In genomic region chr9:59485511-59486075, GRCm38 (mm10) we compare ENCODE assay signal across 8 mouse cellular contexts. TPM values are rescaled to one million over a fixed set of nuclear protein-coding genes. Genes with fewer than 3 reads are reported as not detected.
DNase-seq lines count a peak whose midpoint lies in the region; ATAC-seq and TF ChIP-seq lines count a peak whose summit lies in the region.

No protein-coding gene starts in this region.

- H3K4me1 ChIP-seq in hindbrain, embryonic 12.5 days, result peaks cover 13% of the 10 kb centered on the region

- H3K9ac ChIP-seq in hindbrain, embryonic 12.5 days, result peak overlapping the region; percentile 100

- in situ Hi-C loops in Patski (cut with MboI; ENCODE audit: low pct_unique_long_range_greater_than_20kb), result no loop called here

- under 1% methylated on average over 34 of the region's 34 CpGs for WGBS in hindbrain, embryonic 12.5 days
- under 1% methylated on average over 34 of the region's 34 CpGs for WGBS in macrophage (ENCODE audit: missing documents)

- H3K27me3 ChIP-seq in Patski, result no peaks in the 10 kb centered on the region
- no peaks in the 10 kb centered on the region for H3K27me3 ChIP-seq in hindbrain, embryonic 12.5 days

- CTCF ChIA-PET in Patski (lab: Charles Lee), result interaction anchor here (1.2 to 1.4 kb wide), 2 partner anchors 98 to 161 kb away, joined by 3 to 4 read pairs; no protein-coding TSS in a partner anchor

- H3K9me3 ChIP-seq in hindbrain, embryonic 12.5 days (replicated peaks), result no peaks in the 10 kb centered on the region

- no peak for DNase-seq in Patski (ENCODE audit: low read depth, low spot score)
- DNase-seq in cerebellum, adult 9-11 months, result peak; percentile 74
- peak; percentile 54 to 64 for DNase-seq in frontal cortex, postnatal 10 days (ENCODE audit: low spot score in 2 of 2)
- peak; percentile 54 to 62 for DNase-seq in left cerebral cortex, adult 2 months (ENCODE audit: extremely low spot score in 1 of 2, low spot score in 2 of 2)
- peak; percentile 69 for DNase-seq in retina, postnatal 1 day
- peak; percentile 42 to 63 for DNase-seq in urinary bladder, adult 18-20 months (ENCODE audit: low spot score in 2 of 2)

- peak; percentile 48 for ATAC-seq in Patski
- peak; percentile 44 for ATAC-seq in hindbrain, embryonic 12.5 days (ENCODE audit: low FRiP score)

- peak overlapping the region; percentile 94 for H3K4me2 ChIP-seq in hindbrain, embryonic 12.5 days (replicated peaks)

- H3K27ac ChIP-seq in hindbrain, embryonic 12.5 days, result peak overlapping the region; percentile 100
- peak overlapping the region; percentile 80 for H3K27ac ChIP-seq in left cerebral cortex, adult 2 months
- H3K27ac ChIP-seq in macrophage, result peak overlapping the region; percentile 49

- no peak for TF ChIP-seq CTCF in Patski (IDR thresholded peaks at IDR 0.05)
- TF ChIP-seq CTCF in left cerebral cortex, adult 2 months (IDR thresholded peaks at IDR 0.05), result peak; percentile 6

- intact Hi-C loops in left cerebral cortex, adult 2 months (cut with DNase I), result loop anchor here (1.0 to 5.0 kb wide), 6 partner anchors 53 to 449 kb away; partner anchors contain the start of genes Adpgk, Bbs4, Hexa and Neo1

- H3K36me3 ChIP-seq in hindbrain, embryonic 12.5 days, result no peaks in the 10 kb centered on the region
- no peaks in the 10 kb centered on the region for H3K36me3 ChIP-seq in macrophage (ENCODE audit: inconsistent target)

- H3K4me3 ChIP-seq in hindbrain, embryonic 12.5 days, result peak overlapping the region; percentile 98
- H3K4me3 ChIP-seq in left cerebral cortex, adult 2 months, result peak overlapping the region; percentile 90
- peak overlapping the region; percentile 79 for H3K4me3 ChIP-seq in macrophage (ENCODE audit: inconsistent target)

- POLR2A ChIA-PET in Patski (lab: Charles Lee), result no interaction called here

- peaks cover 50% of the 10 kb centered on the region for H3K79me2 ChIP-seq in macrophage (ENCODE audit: inconsistent target)

RNA-seq across cellular contexts. Expression of gene Arih1, which starts 0.8 kb away (rescaled TPM):
- polyA plus RNA-seq in Patski (2021), result 74.4 TPM
- polyA plus RNA-seq in hindbrain, embryonic 12.5 days (2016; fragmentation: Nextera tagmentation; extraction: Ambion mirVana), result 24.1 and 25.6 TPM in 2 replicates
- 100 to 1,000 TPM; 118 to 130 TPM for total RNA-seq in left cerebral cortex, adult 2 months (2021)
- 100 to 1,000 TPM; 206 to 360 (median 241) TPM for total RNA-seq in macrophage (2018; cell fraction: chromatin; rRNA removed)
- total RNA-seq in macrophage (2018; cell fraction: cytosol; rRNA removed), result 10 to 100 TPM; 48.6 to 65.6 (median 56.2) TPM
- 100 to 1,000 TPM in 20 of 26 experiments, 10 to 100 TPM in 6; 84.9 to 214 (median 123) TPM for total RNA-seq in macrophage (2018; cell fraction: nucleus; rRNA removed)
- 36.6 to 40.2 TPM (median 36.8 TPM) in 3 replicates for polyA plus RNA-seq in macrophage (2018)

RNA-seq across cellular contexts. Expression of gene Hexa, which starts 53.7 kb away (rescaled TPM):
- polyA plus RNA-seq in Patski (2021) (135 TPM), macrophage (2018) (1,167 to 1,761 TPM (median 1,697 TPM) in 3 replicates)
- 54.6 and 60.6 TPM in 2 replicates for polyA plus RNA-seq in hindbrain, embryonic 12.5 days (2016; fragmentation: Nextera tagmentation; extraction: Ambion mirVana)
- 10 to 100 TPM; 49.3 to 53.1 TPM for total RNA-seq in left cerebral cortex, adult 2 months (2021)
- 100 to 1,000 TPM in 19 of 26 experiments, 10 to 100 TPM in 7; 71.9 to 287 (median 128) TPM for total RNA-seq in macrophage (2018; cell fraction: chromatin; rRNA removed)
- 1,000 to 10,000 TPM in 13 of 26 experiments, 100 to 1,000 TPM in 13; 647 to 1,881 (median 1,128) TPM for total RNA-seq in macrophage (2018; cell fraction: cytosol; rRNA removed)
- total RNA-seq in macrophage (2018; cell fraction: nucleus; rRNA removed), result 1,000 to 10,000 TPM in 2 of 26 experiments, 100 to 1,000 TPM in 24; 203 to 1,284 (median 683) TPM

RNA-seq across cellular contexts. Expression of gene Tmem202, which starts 54.1 kb away (rescaled TPM):
- polyA plus RNA-seq in Patski (2021), result 0.95 TPM
- polyA plus RNA-seq in hindbrain, embryonic 12.5 days (2016; fragmentation: Nextera tagmentation; extraction: Ambion mirVana), result not detected in 2 replicates
- 1 to 10 TPM; 3.7 to 4.1 TPM for total RNA-seq in left cerebral cortex, adult 2 months (2021)
- 1 to 10 TPM in 23 of 26 experiments, under 1 TPM in 2, not detected in 1; 0.57 to 9.3 (median 3.9) TPM for total RNA-seq in macrophage (2018; cell fraction: chromatin; rRNA removed)
- total RNA-seq in macrophage (2018; cell fraction: cytosol; rRNA removed), result 1 to 10 TPM; 2.9 to 6.7 (median 4.3) TPM
- 1 to 10 TPM; 1.4 to 8.6 (median 3.1) TPM for total RNA-seq in macrophage (2018; cell fraction: nucleus; rRNA removed)
- polyA plus RNA-seq in macrophage (2018), result 4.2 to 5.7 TPM (median 5.0 TPM) in 3 replicates

Comparison
In these comparisons a context has a peak if more than half of its experiments do, and no peak if none do; other contexts are left out.
1. H3K27ac ChIP-seq: peak in every context shown above with its lines; median percentile 100 in hindbrain, embryonic 12.5 days; 80 in left cerebral cortex, adult 2 months; 49 in macrophage.